Mouse (Mus musculus): ENCODE measurements around the gene Asic2. TPM values are rescaled to one million over a fixed set of nuclear protein-coding genes. Genes with fewer than 3 reads are reported as not detected.
"Not testable (repeated sequence)": the region's sequence is repeated elsewhere in the genome, so short reads cannot be mapped to it uniquely, and the experiment has no call there.

The Asic2 gene
- total RNA-seq, 2 experiments from 2014 or later, result 0.11 to 0.31 TPM

DNA sequence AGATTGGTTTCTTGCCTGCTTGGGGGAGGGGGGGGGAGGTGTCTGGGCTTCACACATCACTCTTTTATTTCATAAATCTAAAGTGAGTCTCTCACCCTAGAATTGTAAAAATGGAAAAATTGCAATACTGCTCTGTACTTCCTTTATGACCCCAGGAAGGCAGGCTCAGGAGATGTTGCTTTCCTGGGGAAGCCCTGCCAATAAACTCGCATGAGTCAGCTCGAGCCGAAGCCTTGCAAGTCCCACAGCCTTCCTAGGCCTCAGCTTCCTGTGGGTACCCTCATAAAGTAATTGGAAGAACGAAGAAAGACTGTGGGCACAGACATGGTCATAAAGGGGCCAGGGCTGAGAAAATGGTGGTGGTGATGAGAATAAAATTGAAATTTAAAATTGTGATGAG lies 607.2 kb downstream of the Asic2 start:
- no peak for DNase-seq (ENCODE audit: low spot score)

DNA sequence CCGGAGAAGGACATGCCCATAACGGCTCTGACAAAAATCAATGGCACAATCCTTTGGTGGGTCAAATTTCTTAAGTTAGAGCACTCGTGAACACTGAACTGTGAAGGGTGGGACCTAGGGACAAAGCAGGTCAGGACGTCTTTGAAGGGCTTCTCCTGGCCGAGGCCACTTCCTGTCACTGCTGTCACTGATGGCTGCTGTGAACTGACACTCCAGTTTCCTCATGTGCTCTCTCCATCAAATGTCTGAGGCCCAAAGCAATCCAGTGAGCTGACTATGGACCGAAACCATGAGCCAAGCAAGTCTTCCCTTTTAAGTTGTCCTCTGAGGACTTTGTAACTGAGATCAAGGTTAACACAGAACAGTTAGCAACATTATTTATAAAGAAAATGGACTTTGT lies 617.8 kb downstream of the Asic2 start:
- DNase-seq (ENCODE audit: low spot score), result not testable (repeated sequence)

DNA sequence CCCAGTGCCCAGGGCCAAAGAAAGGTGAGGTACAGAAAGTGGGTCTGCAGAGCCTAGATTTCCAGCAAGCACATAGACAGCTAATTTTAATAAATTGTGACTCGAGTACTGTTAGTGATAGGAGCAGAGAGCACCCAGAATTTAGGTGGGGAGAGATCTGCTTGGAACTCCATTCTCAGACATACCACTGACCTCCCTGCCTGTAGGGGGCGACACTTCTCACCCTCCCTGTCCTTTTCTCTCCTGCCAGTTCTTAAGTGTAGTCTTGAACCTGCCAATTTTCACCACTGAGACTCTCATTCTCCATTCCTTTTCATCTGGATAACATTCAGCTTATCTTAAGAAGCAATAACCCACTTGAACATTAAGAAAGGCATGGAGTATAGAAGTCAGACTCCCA lies 636.3 kb downstream of the Asic2 start:
- no peak for DNase-seq (ENCODE audit: low spot score)

DNA sequence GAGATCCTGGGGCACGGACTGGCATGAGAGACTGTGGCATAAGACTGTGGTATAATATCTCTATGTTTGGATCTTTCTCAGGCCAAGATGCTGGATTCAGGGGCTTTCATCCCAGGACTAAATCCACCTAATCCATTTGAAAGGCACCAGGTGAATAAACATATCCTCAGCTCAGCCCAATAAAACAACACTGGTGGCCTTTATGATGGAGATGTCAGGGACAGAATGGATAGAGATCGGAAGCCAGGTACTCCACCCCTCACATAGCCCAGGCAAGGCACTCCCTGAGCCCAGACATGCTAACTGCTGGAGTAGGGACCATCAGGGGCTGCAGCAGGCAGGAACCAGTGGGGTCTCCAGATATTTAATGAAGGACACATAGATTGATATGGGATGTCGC lies 637.3 kb downstream of the Asic2 start:
- DNase-seq (ENCODE audit: low spot score), result no peak

DNA sequence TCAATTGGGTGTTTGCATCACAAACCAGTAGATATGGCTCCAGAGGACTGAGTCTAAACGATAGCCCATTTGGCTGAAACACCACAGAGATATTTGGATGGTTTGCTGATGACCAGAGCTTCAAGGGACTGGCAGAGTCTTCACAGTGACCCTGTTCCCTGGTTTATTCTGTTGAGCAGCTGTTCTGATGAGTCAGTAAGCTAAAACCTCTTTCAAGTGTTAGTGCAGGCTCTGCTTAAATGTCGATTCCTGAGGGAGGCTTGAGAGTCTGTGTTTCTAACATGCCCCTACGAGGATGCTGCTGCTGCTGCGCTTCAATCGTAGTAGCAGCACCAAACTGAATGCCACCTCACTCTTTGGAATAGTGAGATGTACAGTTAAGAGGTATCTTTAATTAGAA lies 640.2 kb downstream of the Asic2 start:
- DNase-seq (ENCODE audit: low spot score), result no peak

DNA sequence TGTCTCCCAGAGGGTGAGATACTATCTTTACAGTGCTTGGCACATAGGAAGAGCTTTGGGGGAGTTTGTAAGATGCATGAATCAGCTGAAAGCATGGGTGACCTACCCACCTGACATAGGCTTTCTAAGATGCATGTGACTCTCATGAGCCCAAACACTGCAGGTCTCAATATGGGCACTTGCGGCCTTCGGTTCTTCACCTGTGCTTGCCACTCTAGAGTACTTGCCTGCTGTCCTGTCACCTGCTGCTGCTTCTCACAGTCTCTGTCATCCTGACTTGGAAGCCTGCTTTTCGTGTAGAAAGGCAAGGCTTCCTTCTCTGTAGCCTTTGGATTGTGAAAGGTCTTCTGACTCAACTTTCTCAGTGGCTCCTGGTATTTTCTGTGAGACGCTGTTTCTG lies 645.1 kb downstream of the Asic2 start:
- no peak for DNase-seq (ENCODE audit: low spot score)

DNA sequence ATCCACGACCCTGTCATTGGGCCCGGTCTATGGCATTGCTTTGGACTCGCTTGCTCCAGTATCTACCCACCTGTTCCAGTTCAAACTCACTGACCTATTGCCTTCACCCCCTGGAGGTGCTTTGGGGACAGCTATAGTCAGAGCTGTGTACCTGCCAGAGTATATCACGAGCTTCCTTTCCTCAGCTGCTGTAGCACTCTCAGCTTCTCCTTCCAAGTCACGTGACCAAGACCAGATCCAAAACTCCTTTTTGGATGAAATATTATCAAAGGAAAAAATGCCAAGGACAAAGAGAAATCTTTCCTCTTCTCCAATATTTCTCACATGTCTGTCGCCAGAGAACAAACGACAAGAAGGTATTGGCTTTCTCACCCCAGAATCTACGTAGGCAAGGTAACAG lies 645.8 kb downstream of the Asic2 start:
- no peak for DNase-seq (ENCODE audit: low spot score)

DNA sequence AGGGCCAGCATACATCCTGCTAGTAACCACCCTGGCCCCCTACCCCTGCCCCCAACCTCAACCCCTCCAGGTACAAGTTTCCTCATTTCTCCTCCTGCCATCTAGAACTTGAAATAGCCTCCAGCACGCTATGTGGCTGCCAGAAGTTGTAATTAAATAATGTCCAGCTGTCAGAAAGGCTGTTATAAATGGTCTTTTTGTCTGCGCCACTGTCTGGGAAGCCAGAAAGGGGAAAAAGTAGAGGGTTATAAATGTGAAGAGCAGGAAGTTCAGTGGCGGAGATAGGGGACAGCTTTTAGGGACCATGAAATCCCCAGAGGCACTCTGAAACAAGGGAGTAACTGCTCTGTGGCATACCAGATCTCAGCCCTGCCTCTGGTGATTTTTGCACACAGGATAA lies 678.2 kb downstream of the Asic2 start:
- no peak for DNase-seq (ENCODE audit: low spot score)

DNA sequence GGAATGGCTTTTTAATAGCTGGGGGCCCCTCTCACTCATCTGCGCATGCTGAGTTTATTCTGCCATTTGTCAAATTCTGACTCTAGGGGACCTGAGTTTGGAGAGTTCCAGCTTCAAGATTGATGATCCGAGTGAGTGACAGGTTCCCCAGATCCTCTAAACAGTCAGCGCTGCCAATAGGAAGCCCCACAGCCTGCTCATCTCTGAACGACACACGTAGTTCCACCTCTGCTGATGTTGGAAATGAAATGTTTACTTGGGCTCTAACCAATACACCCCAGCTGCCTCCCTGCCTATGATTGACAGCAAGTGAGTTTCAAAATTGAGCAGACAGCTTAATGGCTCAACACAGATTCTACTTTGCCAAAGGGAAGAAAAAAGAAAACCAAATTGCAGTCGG lies 685.1 kb downstream of the Asic2 start:
- no peak for DNase-seq (ENCODE audit: low spot score)

DNA sequence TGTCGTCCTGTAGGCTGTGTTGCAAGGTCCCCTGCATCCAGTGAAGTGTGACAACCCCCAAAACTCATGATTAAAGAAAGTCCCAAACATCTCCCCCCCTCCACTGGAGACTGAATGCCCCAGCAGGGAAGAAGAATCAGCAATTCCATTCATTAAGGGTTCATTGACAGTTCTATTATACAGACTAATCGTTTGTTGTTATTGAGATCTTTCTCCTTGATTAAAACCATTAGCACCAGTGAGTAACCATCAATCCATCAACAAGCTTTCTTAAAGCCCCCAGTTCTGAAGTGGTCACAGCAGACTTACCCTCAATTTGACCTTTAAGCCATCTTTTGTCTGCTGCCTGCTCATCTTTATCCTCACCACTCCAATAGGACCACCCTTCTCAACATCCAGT lies 688.2 kb downstream of the Asic2 start:
- DNase-seq (ENCODE audit: low spot score), result no peak

DNA sequence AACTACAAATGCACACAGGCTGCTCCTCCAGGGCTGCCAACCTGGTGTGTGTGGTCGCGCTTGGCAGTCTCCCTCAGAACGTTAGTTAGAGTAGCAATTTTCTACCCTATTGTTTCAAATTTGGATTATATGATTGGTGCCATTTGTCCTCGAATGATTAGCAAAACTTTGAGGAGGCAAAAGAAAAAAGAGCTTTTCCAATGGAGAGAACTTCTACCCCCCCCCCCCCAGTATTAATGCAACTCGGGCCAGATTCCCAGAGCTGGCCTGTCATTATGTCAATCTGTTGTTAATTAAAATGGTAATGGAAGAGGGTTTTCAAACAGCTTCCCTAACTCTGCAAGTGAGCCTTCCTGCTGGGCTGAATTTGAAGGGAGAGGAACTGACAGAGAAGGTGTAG lies 690.9 kb downstream of the Asic2 start:
- no peak for DNase-seq (ENCODE audit: low spot score)

DNA sequence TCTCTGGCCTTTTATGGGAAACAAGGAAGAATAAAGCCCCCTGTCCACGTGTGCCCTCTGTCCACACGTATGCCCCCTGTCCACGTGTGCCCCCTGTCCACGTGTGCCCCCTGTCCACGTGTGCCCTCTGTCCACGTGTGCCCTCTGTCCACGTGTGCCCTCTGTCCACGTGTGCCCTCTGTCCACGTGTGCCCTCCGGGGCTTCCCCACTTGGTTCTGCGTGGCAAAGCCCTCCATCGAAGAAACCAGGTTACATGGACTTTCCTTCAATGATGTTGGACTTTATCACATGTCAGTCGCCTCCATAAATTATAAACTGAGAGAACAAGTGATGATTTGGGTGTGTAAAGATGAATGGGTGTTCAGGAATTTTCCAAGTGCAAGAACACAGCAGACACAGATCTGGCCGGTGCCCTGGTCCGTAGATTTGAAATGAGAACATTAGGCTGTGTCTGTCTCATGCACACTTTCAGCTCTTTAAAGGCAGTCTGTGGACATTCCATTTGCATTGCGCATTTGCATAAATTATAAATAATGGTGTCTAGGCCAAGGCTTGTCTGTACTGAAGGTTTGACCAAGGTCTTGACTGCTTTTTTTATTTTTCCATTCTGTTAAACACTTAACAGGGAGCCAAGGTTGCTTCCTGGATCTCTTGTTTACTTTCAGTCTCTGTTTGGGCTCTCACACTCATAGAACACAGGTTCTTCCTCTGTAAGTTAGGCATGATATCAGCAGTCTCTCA lies 695.4 kb downstream of the Asic2 start:
- DNase-seq (ENCODE audit: low spot score), result no peak

DNA sequence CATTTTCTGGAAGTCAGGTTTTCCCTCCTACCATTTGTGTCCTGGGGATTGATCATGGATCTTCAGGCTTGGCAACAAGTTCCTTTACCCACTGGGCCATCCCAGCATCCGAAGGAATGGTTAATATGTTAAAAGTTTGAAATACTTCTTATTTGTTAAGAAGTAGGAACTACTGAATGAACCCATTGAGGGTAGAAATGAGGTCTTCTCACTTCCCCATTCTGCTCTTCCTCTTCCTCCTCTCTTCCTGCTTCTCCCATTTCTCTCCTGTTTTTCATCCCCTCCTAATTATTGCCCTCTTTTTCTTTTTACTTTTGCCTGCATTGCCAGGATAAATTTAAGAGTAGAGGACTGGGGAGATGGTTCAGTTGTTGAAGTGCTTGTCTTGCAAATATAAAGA lies 696.8 kb downstream of the Asic2 start:
- DNase-seq (ENCODE audit: low spot score), result no peak

DNA sequence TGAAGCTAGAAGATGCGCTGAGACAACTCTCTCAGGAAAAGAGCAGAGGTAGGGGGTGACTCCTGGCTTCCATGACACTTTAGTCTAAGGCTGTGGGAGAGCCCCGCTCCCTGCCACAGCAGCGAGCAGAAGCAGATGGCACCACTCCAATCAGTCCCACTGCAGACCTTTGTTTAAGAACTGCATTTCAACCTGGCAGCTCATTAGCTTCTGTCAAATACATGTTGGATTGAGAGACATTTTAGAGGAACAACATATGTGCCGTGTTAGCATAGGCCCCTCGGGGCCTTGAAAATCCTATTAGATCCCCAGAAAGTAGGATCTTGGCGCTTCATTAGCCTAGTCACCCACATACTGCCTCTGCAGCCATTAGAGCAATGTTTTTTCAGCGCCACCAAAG lies 697.7 kb downstream of the Asic2 start:
- DNase-seq (ENCODE audit: low spot score), result no peak

DNA sequence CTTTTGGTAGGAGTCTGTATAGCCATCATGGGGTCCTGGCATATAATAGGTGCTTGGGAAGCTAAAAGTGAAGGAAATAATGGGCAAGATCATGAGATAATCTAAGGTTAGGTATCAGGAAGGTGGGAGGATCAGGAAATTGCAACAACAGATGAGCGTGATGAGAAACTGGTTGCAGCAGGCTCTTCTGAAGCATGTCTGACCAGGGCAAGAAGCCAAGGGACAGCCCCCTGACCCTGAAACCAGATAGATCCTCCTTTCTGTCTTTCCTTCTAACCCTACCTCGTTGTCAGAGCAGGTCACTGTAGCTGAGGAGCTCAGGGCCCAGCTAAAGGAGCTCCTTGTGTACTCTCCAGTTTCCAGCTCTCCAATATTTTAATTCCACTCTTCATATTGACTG lies 704.5 kb downstream of the Asic2 start:
- DNase-seq (ENCODE audit: low spot score), result no peak

DNA sequence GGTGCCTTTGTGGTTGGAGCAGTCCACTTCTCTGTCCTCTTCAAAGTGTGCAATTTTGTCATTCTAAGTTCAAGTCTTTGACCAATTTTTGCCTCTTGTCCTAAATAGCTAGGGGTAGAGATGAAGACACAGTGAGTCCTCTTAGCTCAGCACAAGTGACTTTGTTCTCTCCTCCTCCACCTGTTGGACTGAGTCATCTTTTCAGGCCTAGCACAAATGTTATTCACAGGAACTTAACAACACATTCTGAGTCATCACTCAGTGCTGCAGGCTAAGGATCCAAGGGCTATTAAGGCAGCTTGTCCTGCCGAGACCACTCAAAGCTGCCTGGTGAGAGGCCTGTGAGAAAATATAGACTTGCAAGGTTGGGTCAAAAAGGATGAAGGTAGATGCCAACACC lies 705.1 kb downstream of the Asic2 start:
- no peak for DNase-seq (ENCODE audit: low spot score)

DNA sequence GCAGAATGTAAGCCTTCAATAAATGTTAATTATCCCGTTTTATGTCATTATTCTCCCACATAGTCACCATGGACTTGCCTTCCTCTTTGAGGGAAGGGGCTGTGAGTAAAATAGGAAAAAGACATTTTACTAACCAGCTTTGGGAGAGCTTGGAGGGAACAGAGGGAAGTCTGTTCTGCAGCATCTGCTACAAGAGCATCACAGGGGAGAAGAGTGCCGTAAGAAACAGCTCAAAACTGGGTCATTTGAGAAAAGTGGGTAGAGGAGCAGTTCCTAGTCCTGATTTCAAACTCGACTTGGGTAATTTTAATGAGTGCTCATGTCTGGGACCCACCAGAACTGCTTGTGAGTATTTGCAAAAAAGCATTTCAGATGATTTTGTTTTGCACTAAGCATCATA lies 707.0 kb downstream of the Asic2 start:
- DNase-seq (ENCODE audit: low spot score), result no peak

DNA sequence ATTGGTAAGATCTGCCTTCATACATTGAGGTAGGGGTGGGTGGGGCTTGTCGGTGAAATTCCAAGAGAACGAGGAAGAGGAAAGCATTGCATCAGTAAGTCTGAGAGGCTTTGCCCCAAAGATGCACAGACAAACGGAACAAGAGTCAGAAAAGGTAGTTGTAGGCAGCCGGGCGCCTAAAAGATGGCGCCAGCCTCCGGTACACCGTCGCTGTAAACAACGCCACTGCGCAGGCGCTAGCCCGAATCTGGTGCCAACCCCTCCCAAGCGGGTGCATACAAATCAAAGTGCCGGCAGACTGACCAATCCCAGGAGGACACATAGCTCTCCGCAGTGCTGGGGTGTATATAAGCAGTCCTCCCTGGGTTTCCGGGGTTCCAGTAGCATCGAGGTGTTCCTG lies 727.1 kb downstream of the Asic2 start:
- not testable (repeated sequence) for DNase-seq (ENCODE audit: low spot score)

DNA sequence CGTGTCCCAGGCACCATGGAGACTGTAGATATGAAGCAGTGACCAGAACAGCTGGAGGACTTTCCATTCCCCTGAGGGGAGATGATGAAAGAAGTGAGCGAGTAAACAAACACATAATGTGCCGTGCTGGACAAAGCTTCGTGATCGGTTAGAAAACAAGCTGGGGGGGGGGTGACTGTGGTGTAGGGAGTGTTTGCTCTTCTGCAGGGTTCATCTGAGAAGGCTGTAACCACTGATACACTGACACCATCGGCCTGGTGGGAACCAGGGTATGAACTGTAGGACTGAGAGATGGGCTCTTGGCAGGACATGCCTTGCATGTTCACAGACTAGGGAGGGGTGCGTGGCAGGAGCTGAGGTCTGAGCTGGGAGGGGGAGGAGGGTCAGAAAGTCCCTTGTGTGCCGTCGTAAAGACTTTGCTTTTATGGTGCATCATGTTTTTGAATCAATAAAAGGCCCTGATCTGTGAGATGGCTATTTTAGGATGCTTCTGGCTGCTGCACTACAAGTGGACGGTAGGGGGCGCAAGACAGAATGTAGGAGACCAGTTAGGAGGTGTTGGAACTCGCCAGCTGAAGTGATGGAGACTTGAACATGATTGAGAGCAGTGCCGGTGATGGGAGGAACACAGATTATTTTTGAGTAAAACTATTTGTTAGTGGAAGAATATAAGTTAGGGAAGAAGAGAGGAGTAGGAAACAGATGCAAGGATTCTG lies 728.1 kb downstream of the Asic2 start:
- peak; percentile 63 for DNase-seq (ENCODE audit: low spot score)

DNA sequence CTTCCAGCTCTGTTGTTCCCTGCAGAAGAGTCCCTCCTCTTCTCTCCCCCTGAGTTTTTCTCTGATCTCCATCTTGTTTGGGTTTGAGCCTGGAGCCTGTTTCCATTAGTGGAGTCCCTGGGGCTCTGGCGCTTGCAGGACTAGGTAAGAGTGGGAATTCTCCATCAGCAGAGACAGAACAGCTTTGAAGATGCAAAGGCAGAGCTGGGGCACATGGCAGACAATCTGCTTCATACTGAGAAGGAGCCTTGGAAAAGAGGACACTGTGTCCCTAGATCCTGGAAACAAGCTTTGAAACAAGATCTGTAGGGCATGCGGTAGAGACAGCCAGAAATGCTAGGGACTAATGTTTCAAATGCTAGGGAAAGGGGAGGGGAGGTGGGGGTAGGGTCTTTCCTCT lies 729.2 kb downstream of the Asic2 start:
- peak; percentile 3 for DNase-seq (ENCODE audit: low spot score)

DNA sequence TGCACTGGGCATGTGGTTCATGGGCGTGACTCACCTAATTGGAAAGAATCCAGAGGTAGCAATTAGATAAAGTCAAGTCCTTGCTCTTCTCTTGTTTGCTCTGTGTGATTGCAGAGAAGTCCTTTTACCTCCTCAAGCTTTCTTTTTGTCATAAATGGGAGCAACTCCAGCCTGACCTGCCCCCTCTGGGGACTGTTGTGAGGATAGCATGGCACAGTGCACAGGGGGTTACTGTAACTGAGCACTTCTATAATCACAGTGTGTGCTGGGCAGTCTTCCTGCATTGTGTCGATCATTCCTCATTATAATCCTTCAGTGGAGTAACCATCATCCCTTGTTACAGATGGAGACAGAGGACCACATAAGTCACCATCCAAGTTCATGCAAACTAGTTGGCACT lies 732.2 kb downstream of the Asic2 start:
- no peak for DNase-seq (ENCODE audit: low spot score)

DNA sequence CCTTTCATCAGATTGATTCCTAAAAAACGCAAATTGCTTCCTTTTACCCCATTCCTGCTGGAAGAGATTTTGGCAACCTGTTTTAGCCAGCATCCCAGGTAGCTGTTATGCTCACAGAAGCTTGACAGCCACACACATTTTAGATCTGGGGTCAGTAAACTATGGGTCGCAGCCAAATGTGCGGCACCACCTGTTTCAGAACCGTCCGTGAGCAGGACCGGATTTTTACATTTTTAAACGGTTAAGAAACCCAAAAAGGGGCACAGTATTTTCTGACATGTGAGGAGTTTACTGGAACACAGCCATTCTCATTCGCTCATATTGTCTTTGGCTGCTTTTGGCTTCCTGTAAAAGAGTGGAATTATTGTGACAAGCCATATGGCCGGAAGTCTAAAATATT lies 744.9 kb downstream of the Asic2 start:
- no peak for DNase-seq (ENCODE audit: low spot score)

DNA sequence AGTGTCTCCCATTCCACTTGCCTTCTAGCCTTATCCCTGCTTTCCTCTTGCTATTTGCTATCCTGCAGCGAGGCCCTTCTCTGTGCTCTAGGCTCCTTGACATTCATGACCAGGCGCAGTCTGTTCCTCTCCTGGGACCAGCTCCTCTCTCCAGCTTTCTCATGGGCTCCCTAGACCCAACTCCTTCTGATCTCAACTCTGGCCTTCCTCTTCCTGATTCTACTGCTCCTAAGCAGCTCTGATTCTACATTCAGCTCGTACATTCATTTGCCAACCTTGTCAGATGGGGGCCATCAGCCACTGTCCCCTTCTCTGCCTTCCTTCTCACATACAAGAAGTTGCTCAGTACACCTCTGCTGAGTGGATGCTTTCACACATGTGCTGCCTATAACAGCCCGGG lies 747.5 kb downstream of the Asic2 start:
- DNase-seq (ENCODE audit: low spot score), result no peak
